Mouse (Mus musculus) hindbrain, embryonic 16.5 days (tissue): ENCODE measurements around the gene Eif2ak4. TPM values are rescaled to one million over a fixed set of nuclear protein-coding genes. Genes with fewer than 3 reads are reported as not detected.

ENCODE experiments used
- ATAC-seq: fragments of 200-750 bp; cut with Nextera tagmentation; 2 replicates; pipeline ENCODE4 v1.8.0; 2017; ENCODE audit warnings: moderate TSS enrichment, moderate library complexity
- H3K27ac ChIP-seq: fragments of 300-500 bp; sonication (generic); 2 replicates; pipeline ENCODE4 v1.5.1; 2014; ENCODE audit warnings: low read depth, mild to moderate bottlenecking, control low read depth, low read length, moderate library complexity
- H3K27me3 ChIP-seq: fragments of 300-500 bp; sonication (generic); replicated peaks from 2 replicates; pipeline ENCODE4 v1.6.1; 2014; ENCODE audit warnings: low read length; ENCODE audit not compliant: control insufficient read depth, insufficient read depth
- H3K36me3 ChIP-seq: fragments of 300-500 bp; sonication (generic); 2 replicates; pipeline ENCODE4 v1.6.1; 2014; ENCODE audit warnings: mild to moderate bottlenecking, low read length, moderate library complexity, mixed read lengths; ENCODE audit not compliant: control insufficient read depth, insufficient read depth
- H3K4me1 ChIP-seq: fragments of 300-500 bp; sonication (generic); 2 replicates; pipeline ENCODE4 v1.6.1; 2014; ENCODE audit warnings: low read depth, low read length; ENCODE audit not compliant: control insufficient read depth, insufficient read depth
- H3K4me2 ChIP-seq: fragments of 300-500 bp; sonication (generic); 2 replicates; pipeline ENCODE4 v1.6.1; 2014; ENCODE audit warnings: mild to moderate bottlenecking, low read length, control low read depth, moderate library complexity
- H3K4me3 ChIP-seq: fragments of 300-500 bp; sonication (generic); 2 replicates; pipeline ENCODE4 v1.5.1; 2014; ENCODE audit warnings: mild to moderate bottlenecking, low read length, control low read depth, moderate library complexity
- H3K9ac ChIP-seq: fragments of 300-500 bp; sonication (generic); 2 replicates; pipeline ENCODE4 v1.6.1; 2014; ENCODE audit warnings: low read depth, mild to moderate bottlenecking, control low read depth, low read length, moderate library complexity
- H3K9me3 ChIP-seq: fragments of 300-500 bp; sonication (generic); 2 replicates; pipeline ENCODE4 v1.6.1; 2014; ENCODE audit warnings: mild to moderate bottlenecking, low read length, moderate library complexity; ENCODE audit not compliant: control insufficient read depth
- WGBS: fragments of 180-500 bp; shearing (Covaris S2); extraction: QIAGEN DNeasy Blood & Tissue Kit; methylation state at CpG from one replicate; pipeline ENCODE4 v1.1.7; 2014; 5-methylcytosine and 5-hydroxymethylcytosine counted together
- polyA plus RNA-seq: library from polyadenylated mRNA; unstranded; fragments of >200 nt; fragmentation: Nextera tagmentation; extraction: Ambion mirVana; gene quantifications from 2 replicates; pipeline ENCODE4 v1.2.1, GENCODE M21; 2015

The Eif2ak4 gene
- polyA plus RNA-seq, 1 experiment from 2014 or later = 8.3 TPM

GRCm38 (mm10) chr2:118468354-118468753 lies 79.9 kb downstream of the Eif2ak4 start:
- H3K27me3 ChIP-seq = no peaks in the 10 kb centered on the region
- no peak overlapping the region for H3K27ac ChIP-seq
- H3K4me2 ChIP-seq = no peak overlapping the region
- H3K9ac ChIP-seq = no peak overlapping the region
- H3K9me3 ChIP-seq = no peaks in the 10 kb centered on the region
- no peaks in the 10 kb centered on the region for H3K4me1 ChIP-seq
- H3K36me3 ChIP-seq = peaks cover 42% of the 10 kb centered on the region
- H3K4me3 ChIP-seq = no peak overlapping the region
- ATAC-seq = no peak

DNA sequence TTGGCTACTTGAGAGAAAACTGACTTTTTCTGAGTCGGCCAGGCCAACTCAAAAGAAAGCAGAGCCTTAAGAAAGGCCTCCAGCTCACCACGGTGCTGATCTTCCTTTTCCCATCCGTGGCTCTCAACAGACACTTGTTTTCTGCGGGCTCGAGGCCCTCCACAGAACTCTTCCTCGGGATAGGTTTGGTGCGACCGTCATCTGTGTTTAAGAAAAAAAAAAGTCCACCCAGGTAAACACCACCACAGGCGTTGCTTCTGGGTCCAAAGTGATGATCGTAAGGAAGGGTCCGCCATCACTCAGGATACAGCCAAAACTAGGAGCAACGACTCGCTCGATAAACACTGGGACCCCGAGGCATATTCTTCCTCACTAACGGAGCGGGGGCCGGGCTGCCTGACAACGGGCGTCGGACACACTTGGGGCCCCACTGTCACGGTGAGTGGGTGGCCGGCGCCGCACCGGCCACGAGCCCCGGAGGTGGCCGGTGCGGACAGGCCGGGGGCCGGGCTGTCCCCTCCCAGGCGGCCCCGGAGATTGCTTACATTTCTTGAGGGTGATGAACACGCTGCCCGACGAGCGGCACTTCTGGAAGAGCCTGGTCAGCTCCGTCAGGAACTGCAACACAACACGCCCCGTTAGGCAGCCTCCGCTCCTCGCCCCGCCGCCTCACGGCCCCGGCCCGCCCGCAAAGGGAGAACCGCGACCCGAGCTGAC lies 90.6 kb downstream of the Eif2ak4 start:
- Histone ChIP-seq H3K9ac (peak overlapping the region; percentile 93), H3K27me3 (no peaks in the 10 kb centered on the region), H3K4me3 (peak overlapping the region; percentile 90), H3K27ac (peak overlapping the region; percentile 85), H3K4me2 (peak overlapping the region; percentile 89), H3K9me3 (no peaks in the 10 kb centered on the region), H3K36me3 (peaks cover 17% of the 10 kb centered on the region), H3K4me1 (peaks cover 14% of the 10 kb centered on the region)
- peak; percentile 82 for ATAC-seq
- 4% methylated on average over 41 of the region's 52 CpGs for WGBS

DNA sequence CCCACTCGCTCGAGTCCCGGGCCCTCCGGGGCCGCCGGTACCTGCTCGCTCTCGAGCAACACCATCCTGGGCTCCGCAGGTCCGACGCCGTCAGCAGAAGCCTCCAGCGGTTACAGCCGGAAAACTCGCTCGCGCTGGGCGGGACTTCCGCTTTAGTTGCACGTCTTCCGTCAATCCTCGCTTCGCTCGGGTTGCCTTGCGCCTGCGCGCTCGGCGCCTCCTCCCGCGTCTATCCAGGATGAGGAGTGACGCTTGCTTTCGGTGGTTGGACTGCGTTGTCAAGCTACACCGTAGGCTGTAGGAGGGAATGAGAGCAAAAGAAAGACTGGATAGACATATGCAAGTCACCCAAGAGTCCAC lies 91.1 kb downstream of the Eif2ak4 start, which contains the start of gene Srp14:
TSS of gene Srp14 (minus strand) at position 162 of the 360 bp plus-strand sequence.
- peak within 1 kb of the TSS; percentile 93 for H3K9ac ChIP-seq
- peaks cover 14% of the 10 kb centered on the region for H3K4me1 ChIP-seq
- H3K27ac ChIP-seq = peak within 1 kb of the TSS; percentile 85
- H3K36me3 ChIP-seq = peaks cover 12% of the 10 kb centered on the region
- H3K27me3 ChIP-seq = no peaks in the 10 kb centered on the region
- H3K4me3 ChIP-seq = peak within 1 kb of the TSS; percentile 90
- under 1% methylated on average over 35 of the region's 35 CpGs for WGBS
- H3K9me3 ChIP-seq = no peaks in the 10 kb centered on the region
- peak within 1 kb of the TSS; percentile 89 for H3K4me2 ChIP-seq
- ATAC-seq = peak; percentile 98

DNA sequence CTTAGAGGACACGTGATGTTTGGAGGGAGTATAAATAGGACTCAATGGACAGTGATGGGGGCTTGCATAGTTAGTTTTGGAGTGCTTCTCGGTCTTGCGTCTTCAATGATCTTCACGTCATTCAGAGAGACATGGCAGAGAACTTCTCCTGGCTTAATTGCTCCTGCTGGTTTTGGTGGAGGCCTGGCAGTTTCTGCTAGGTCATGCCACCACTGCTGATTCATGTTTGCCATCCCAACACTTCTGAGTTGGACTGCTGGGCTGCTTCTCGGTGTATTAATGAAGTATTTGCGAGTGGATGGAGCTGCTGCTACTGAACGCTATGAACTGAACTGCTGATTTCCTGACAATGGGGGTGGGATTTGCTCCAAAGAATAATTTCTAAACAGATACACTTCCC lies 92.5 kb downstream of the Eif2ak4 start:
- no peak overlapping the region for H3K4me3 ChIP-seq
- H3K27ac ChIP-seq = no peak overlapping the region
- peaks cover 14% of the 10 kb centered on the region for H3K4me1 ChIP-seq
- no peaks in the 10 kb centered on the region for H3K27me3 ChIP-seq
- ATAC-seq = no peak
- H3K9me3 ChIP-seq = no peaks in the 10 kb centered on the region
- H3K36me3 ChIP-seq = peaks cover 4% of the 10 kb centered on the region
- H3K9ac ChIP-seq = no peak overlapping the region
- H3K4me2 ChIP-seq = no peak overlapping the region
- 94% methylated on average over 7 of the region's 7 CpGs for WGBS

- WGBS = 90% methylated on average over 5 of the region's 5 CpGs
- peaks cover 8% of the 10 kb centered on the region for H3K4me1 ChIP-seq
These were observed 94.6 kb downstream of the Eif2ak4 start for GRCm38 (mm10) chr2:118483032-118483431.

DNA sequence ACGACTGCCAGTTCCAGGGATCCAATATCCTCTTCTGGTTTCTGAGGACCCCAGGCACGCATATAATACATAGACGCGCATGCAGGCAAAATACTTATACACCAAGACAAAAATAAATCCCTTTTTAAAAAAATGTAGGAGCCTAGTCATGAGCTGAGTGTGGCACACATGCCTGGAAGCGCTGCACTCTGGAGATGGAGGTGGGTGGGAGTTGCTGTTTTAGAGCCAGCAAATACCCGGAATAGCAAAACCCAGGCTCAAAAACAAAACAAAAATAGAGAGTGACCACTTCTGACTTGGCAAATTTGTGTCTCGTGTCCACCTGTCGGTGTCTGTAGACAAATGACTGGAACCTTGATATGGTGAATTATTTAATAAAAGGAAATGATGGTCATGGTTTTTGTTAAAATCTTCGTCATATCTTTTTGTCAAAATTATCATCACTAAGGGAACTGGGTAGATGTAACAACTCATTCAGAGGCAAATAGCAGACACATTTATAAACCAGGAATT lies 96.0 kb downstream of the Eif2ak4 start:
- Histone ChIP-seq H3K9ac (no peak overlapping the region), H3K4me1 (no peaks in the 10 kb centered on the region)
- 88% methylated on average over 9 of the region's 9 CpGs for WGBS

More at GRCm38 (mm10) chr2:118483032-118483431, 94.6 kb downstream of the Eif2ak4 start:
- Histone ChIP-seq H3K4me3 (no peak overlapping the region), H3K36me3 (no peaks in the 10 kb centered on the region), H3K9me3 (no peaks in the 10 kb centered on the region), H3K4me2 (no peak overlapping the region), H3K27me3 (no peaks in the 10 kb centered on the region), H3K27ac (no peak overlapping the region), H3K9ac (no peak overlapping the region)
- ATAC-seq = no peak

DNA sequence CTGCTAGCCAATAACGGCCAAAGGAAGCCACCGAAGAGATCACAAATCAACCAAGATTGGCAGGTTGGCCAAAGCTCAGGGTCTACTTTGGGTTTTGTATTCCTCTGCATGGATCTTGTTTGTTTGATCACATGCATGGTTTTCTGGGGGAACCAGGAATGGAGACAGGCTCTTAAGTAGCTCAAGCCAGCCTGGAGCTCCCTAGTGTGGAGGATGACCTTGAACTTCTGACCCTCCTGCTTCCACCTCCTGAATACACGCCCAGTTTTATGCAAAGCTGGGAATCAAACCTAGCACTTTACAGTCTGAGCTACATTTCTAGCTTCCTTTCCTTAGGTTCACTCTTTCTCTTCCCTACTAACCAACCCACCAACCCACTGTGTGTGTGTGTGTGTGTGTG lies 97.0 kb downstream of the Eif2ak4 start:
- WGBS = 80% methylated on average over 3 of the region's 3 CpGs
- Histone ChIP-seq H3K9me3 (no peaks in the 10 kb centered on the region), H3K9ac (no peak overlapping the region), H3K4me2 (no peak overlapping the region), H3K27ac (no peak overlapping the region), H3K4me1 (no peaks in the 10 kb centered on the region), H3K36me3 (no peaks in the 10 kb centered on the region), H3K4me3 (no peak overlapping the region), H3K27me3 (no peaks in the 10 kb centered on the region)
- no peak for ATAC-seq

More for the DNA sequence above, 96.0 kb downstream of the Eif2ak4 start:
- Histone ChIP-seq H3K4me3 (no peak overlapping the region), H3K27me3 (no peaks in the 10 kb centered on the region), H3K9me3 (no peaks in the 10 kb centered on the region), H3K4me2 (no peak overlapping the region), H3K36me3 (no peaks in the 10 kb centered on the region), H3K27ac (no peak overlapping the region)
- ATAC-seq = no peak

- H3K9ac ChIP-seq = no peak overlapping the region
- 16% methylated on average over 12 of the region's 12 CpGs for whole genome bisulfite sequencing
- peak; percentile 43; the same call in 1 of the 2 replicates for ATAC-seq
- H3K27ac ChIP-seq = no peak overlapping the region
- H3K27me3 ChIP-seq = no peaks in the 10 kb centered on the region
- H3K4me3 ChIP-seq = no peak overlapping the region
- no peak overlapping the region for H3K4me2 ChIP-seq
- H3K9me3 ChIP-seq = no peaks in the 10 kb centered on the region
- no peaks in the 10 kb centered on the region for H3K4me1 ChIP-seq
- H3K36me3 ChIP-seq = no peaks in the 10 kb centered on the region
These were observed 98.5 kb downstream of the Eif2ak4 start for GRCm38 (mm10) chr2:118486933-118487332.

GRCm38 (mm10) chr2:118487806-118488205 lies 99.4 kb downstream of the Eif2ak4 start:
- WGBS = 64% methylated on average over 3 of the region's 3 CpGs
- Histone ChIP-seq H3K27me3 (no peaks in the 10 kb centered on the region), H3K4me2 (no peak overlapping the region), H3K4me1 (no peaks in the 10 kb centered on the region), H3K36me3 (no peaks in the 10 kb centered on the region), H3K9me3 (no peaks in the 10 kb centered on the region), H3K27ac (no peak overlapping the region), H3K9ac (no peak overlapping the region), H3K4me3 (no peak overlapping the region)
- ATAC-seq = no peak
